Mouse (Mus musculus): ENCODE data around the gene Capn1.

- TF ChIP-seq POLR2A (IDR thresholded peaks at IDR 0.05; ENCODE audit: insufficient read depth, low read length), result no peak
- no peak for TF ChIP-seq CTCF (IDR thresholded peaks at IDR 0.05; ENCODE audit: low read depth, low read length)
- TF ChIP-seq EP300 (IDR thresholded peaks at IDR 0.05; ENCODE audit: insufficient read depth, low read depth, low read length), result no peak
These were observed 48.9 kb downstream of the Capn1 start for GRCm38 (mm10) chr19:5966786-5967185.
